Mouse (Mus musculus): ENCODE results near the gene Kcnj12.

GRCm38 (mm10) chr11:61051151-61051550 lies 28.8 kb downstream of the Kcnj12 start:
- TF ChIP-seq CTCF (IDR thresholded peaks at IDR 0.05; ENCODE audit: low read depth, low read length) (no peak), POLR2AphosphoS5 (IDR thresholded peaks at IDR 0.05; ENCODE audit: insufficient replicate concordance, low read depth, low read length) (no peak), GATA1 (IDR thresholded peaks at IDR 0.05; ENCODE audit: borderline replicate concordance, low read length) (no peak), TAL1 (conservative IDR thresholded peaks at IDR 0.05; ENCODE audit: low read depth, low read length) (no peak)

Measured in G1E (cell line).